Mouse (Mus musculus) kidney, embryonic 14.5 days (tissue): ENCODE results near the gene Psph. TPM values are rescaled to one million over a fixed set of nuclear protein-coding genes. Genes with fewer than 3 reads are reported as not detected.
"Not testable (repeated sequence)": the region's sequence is repeated elsewhere in the genome, so short reads cannot be mapped to it uniquely, and the experiment has no call there.

Experiments used
- ATAC-seq: fragments of 200-750 bp; cut with Nextera tagmentation; 2 replicates; pipeline ENCODE4 v1.8.0; 2017; ENCODE audit warnings: moderate number of reproducible peaks, mild to moderate bottlenecking, moderate TSS enrichment, moderate library complexity; ENCODE audit not compliant: low FRiP score, low TSS enrichment
- H3K27ac ChIP-seq: fragments of 300-500 bp; sonication (generic); 2 replicates; pipeline ENCODE4 v1.5.1; 2014; ENCODE audit warnings: low read depth, mild to moderate bottlenecking, low read length, moderate library complexity, mixed read lengths
- H3K27me3 ChIP-seq: fragments of 300-500 bp; sonication (generic); 2 replicates; pipeline ENCODE4 v1.6.1; 2014; ENCODE audit warnings: mild to moderate bottlenecking, low read length; ENCODE audit not compliant: control insufficient read depth, insufficient read depth
- H3K36me3 ChIP-seq: fragments of 300-500 bp; sonication (generic); 2 replicates; pipeline ENCODE4 v1.6.1; 2014; ENCODE audit warnings: low read length, mixed read lengths; ENCODE audit not compliant: control insufficient read depth, insufficient read depth
- H3K4me1 ChIP-seq: fragments of 300-500 bp; sonication (generic); 2 replicates; pipeline ENCODE4 v1.6.1; 2014; ENCODE audit warnings: low read length, mixed read lengths; ENCODE audit not compliant: control insufficient read depth, insufficient read depth
- H3K4me2 ChIP-seq: fragments of 300-500 bp; sonication (generic); replicated peaks from 2 replicates; pipeline ENCODE4 v1.6.1; 2014; ENCODE audit warnings: low read depth, mild to moderate bottlenecking, low read length
- H3K4me3 ChIP-seq: fragments of 300-500 bp; sonication (generic); 2 replicates; pipeline ENCODE4 v1.5.1; 2014; ENCODE audit warnings: mild to moderate bottlenecking, low read length
- H3K9ac ChIP-seq: fragments of 300-500 bp; sonication (generic); 2 replicates; pipeline ENCODE4 v1.6.1; 2014; ENCODE audit warnings: low read depth, mild to moderate bottlenecking, low read length, moderate library complexity
- H3K9me3 ChIP-seq: fragments of 300-500 bp; sonication (generic); 2 replicates; pipeline ENCODE4 v1.6.1; 2016; ENCODE audit warnings: low read length; ENCODE audit not compliant: control insufficient read depth
- WGBS: fragments of 180-500 bp; shearing (Covaris S2); extraction: QIAGEN DNeasy Blood & Tissue Kit; methylation state at CpG from one replicate; pipeline ENCODE4 v1.1.7; 2014; 5-methylcytosine and 5-hydroxymethylcytosine counted together
- polyA plus RNA-seq: library from polyadenylated mRNA; unstranded; fragments of >200 nt; fragmentation: Nextera tagmentation; extraction: Ambion mirVana; gene quantifications from 2 replicates; pipeline ENCODE4 v1.2.1, GENCODE M21; 2014

Psph gene
- polyA plus RNA-seq, 1 experiment from 2014 or later: 61.9 TPM

GRCm38 (mm10) chr5:129778348-129778995 lies 8.8 kb downstream of the Psph start:
- peaks cover 4% of the 10 kb centered on the region for H3K4me1 ChIP-seq
- WGBS: 38% methylated on average over 11 of the region's 11 CpGs
- H3K9me3 ChIP-seq: no peaks in the 10 kb centered on the region
- H3K27me3 ChIP-seq: no peaks in the 10 kb centered on the region
- peaks cover 4% of the 10 kb centered on the region; the same call in 1 of the 2 replicates for H3K36me3 ChIP-seq
- H3K4me3 ChIP-seq: peak overlapping the region; percentile 56
- H3K27ac ChIP-seq: peak overlapping the region; percentile 71; the same call in 1 of the 2 replicates
- no peak for ATAC-seq
- H3K9ac ChIP-seq: peak overlapping the region; percentile 66
- peak overlapping the region; percentile 81 for H3K4me2 ChIP-seq

GRCm38 (mm10) chr5:129774661-129775060 lies 12.6 kb downstream of the Psph start:
- H3K4me1 ChIP-seq: peaks cover 4% of the 10 kb centered on the region
- ATAC-seq: no peak
- no peak overlapping the region for H3K9ac ChIP-seq
- H3K27me3 ChIP-seq: no peaks in the 10 kb centered on the region
- 92% methylated on average over 3 of the region's 3 CpGs for WGBS
- H3K4me2 ChIP-seq: no peak overlapping the region
- H3K27ac ChIP-seq: no peak overlapping the region
- H3K9me3 ChIP-seq: no peaks in the 10 kb centered on the region
- no peak overlapping the region for H3K4me3 ChIP-seq
- peaks cover 4% of the 10 kb centered on the region; the same call in 1 of the 2 replicates for H3K36me3 ChIP-seq

GRCm38 (mm10) chr5:129773330-129773729 lies 13.9 kb downstream of the Psph start:
- ATAC-seq, H3K27me3 ChIP-seq, H3K9ac ChIP-seq, H3K4me3 ChIP-seq, H3K4me1 ChIP-seq, H3K4me2 ChIP-seq, H3K27ac ChIP-seq, H3K36me3 ChIP-seq, H3K9me3 ChIP-seq: not testable (repeated sequence)
- 69% methylated on average over 4 of the region's 4 CpGs for WGBS

GRCm38 (mm10) chr5:129772433-129772832 lies 14.8 kb downstream of the Psph start:
- peaks cover 4% of the 10 kb centered on the region for H3K36me3 ChIP-seq
- 88% methylated on average over 10 of the region's 10 CpGs for WGBS
- H3K4me2 ChIP-seq: no peak overlapping the region
- ATAC-seq: no peak
- H3K9me3 ChIP-seq: no peaks in the 10 kb centered on the region
- no peak overlapping the region for H3K4me3 ChIP-seq
- H3K27me3 ChIP-seq: no peaks in the 10 kb centered on the region
- H3K9ac ChIP-seq: no peak overlapping the region
- no peaks in the 10 kb centered on the region for H3K4me1 ChIP-seq
- no peak overlapping the region for H3K27ac ChIP-seq

- no peaks in the 10 kb centered on the region for H3K4me1 ChIP-seq
- H3K9me3 ChIP-seq: no peaks in the 10 kb centered on the region
- H3K4me2 ChIP-seq: no peak overlapping the region
- 85% methylated on average over 23 of the region's 23 CpGs for WGBS
- no peak overlapping the region for H3K4me3 ChIP-seq
- no peak overlapping the region for H3K9ac ChIP-seq
- peaks cover 8% of the 10 kb centered on the region; the same call in 1 of the 2 replicates for H3K36me3 ChIP-seq
- H3K27me3 ChIP-seq: no peaks in the 10 kb centered on the region
- H3K27ac ChIP-seq: no peak overlapping the region
- 0 out of 2 replicates have a peak, but pooled peaks have one; percentile 28 for ATAC-seq
These were observed 16.6 kb downstream of the Psph start for GRCm38 (mm10) chr5:129770443-129771355.

GRCm38 (mm10) chr5:129761865-129762540 lies 25.2 kb downstream of the Psph start:
- Histone ChIP-seq H3K4me2 (no peak overlapping the region), H3K4me3 (no peak overlapping the region), H3K36me3 (peaks cover 14% of the 10 kb centered on the region), H3K4me1 (no peaks in the 10 kb centered on the region; the same call in 1 of the 2 replicates), H3K27ac (peak overlapping the region; percentile 83), H3K27me3 (no peaks in the 10 kb centered on the region), H3K9ac (no peak overlapping the region), H3K9me3 (no peaks in the 10 kb centered on the region)
- whole genome bisulfite sequencing: 65% methylated on average over 18 of the region's 18 CpGs
- peak; percentile 91 for ATAC-seq

GRCm38 (mm10) chr5:129759929-129760480 lies 27.2 kb downstream of the Psph start:
- ATAC-seq: no peak
- Histone ChIP-seq H3K36me3 (peaks cover 14% of the 10 kb centered on the region), H3K9ac (no peak overlapping the region), H3K4me2 (no peak overlapping the region), H3K4me1 (no peaks in the 10 kb centered on the region; the same call in 1 of the 2 replicates), H3K9me3 (no peaks in the 10 kb centered on the region), H3K4me3 (no peak overlapping the region), H3K27me3 (no peaks in the 10 kb centered on the region), H3K27ac (peak overlapping the region; percentile 65; the same call in 1 of the 2 replicates)
- WGBS: 72% methylated on average over 13 of the region's 13 CpGs

GRCm38 (mm10) chr5:129756886-129757285 lies 30.4 kb downstream of the Psph start:
- Histone ChIP-seq H3K4me1 (no peaks in the 10 kb centered on the region; the same call in 1 of the 2 replicates), H3K9ac (no peak overlapping the region), H3K27me3 (no peaks in the 10 kb centered on the region), H3K36me3 (peaks cover 32% of the 10 kb centered on the region), H3K27ac (no peak overlapping the region), H3K4me2 (no peak overlapping the region), H3K9me3 (no peaks in the 10 kb centered on the region), H3K4me3 (no peak overlapping the region)
- WGBS: 93% methylated on average over 20 of the region's 20 CpGs
- ATAC-seq: no peak
